Comparison of ENCODE assay signal across 9 mouse cellular contexts in the genomic region with DNA sequence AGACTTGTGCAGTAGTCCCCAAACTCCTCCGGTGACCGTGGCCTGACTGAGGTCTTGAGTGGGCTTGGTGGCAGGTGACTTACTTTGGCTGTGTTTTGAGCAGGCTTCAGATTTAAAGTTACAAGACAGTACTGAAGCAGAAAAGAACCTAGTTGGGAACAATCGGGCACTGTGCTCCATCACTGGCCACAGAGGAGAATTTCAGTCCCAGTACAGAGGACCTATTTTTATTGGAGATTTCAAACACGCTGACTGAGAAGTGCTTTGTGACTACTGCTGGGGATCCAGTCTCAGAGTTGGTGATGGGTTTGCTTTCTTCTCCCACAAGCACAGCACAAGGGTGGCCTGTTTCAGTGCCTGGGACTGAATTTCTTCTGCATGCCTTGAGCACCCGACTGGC. TPM values are rescaled to one million over a fixed set of nuclear protein-coding genes. Genes with fewer than 3 reads are reported as not detected.
DNase-seq lines count a peak whose midpoint lies in the region; ATAC-seq lines count a peak whose summit lies in the region.
"Had no signal": no experiment of that assay in that cellular context is flagged by ENCODE, and none has a peak within 500 bp of the region (broad histone marks: within the 10 kb centered on the region; RNA-seq: fewer than 3 reads in every experiment).

No protein-coding gene starts in this region.

- 0 out of 2 replicates have a peak overlapping the region, but pooled peaks have one; percentile 47 for H3K4me3 ChIP-seq in heart, embryonic 15.5 days
- H3K4me3 ChIP-seq in embryonic facial prominence, embryonic 14.5 days (ENCODE audit: low read depth, low read length): peak overlapping the region; percentile 49
- H3K4me3 ChIP-seq in neural tube, embryonic 13.5 days: peak overlapping the region; percentile 64
- H3K4me3 ChIP-seq: liver, embryonic 13.5 days had no signal

- ATAC-seq in heart, embryonic 15.5 days (replicated peaks; ENCODE audit: insufficient number of reproducible peaks, insufficient read depth, low FRiP score, low read depth): no peak
- peak; percentile 33; the same call in 1 of the 2 replicates for ATAC-seq in embryonic facial prominence, embryonic 14.5 days (ENCODE audit: low read depth)
- ATAC-seq in neural tube, embryonic 13.5 days (ENCODE audit: low read depth): 0 out of 2 replicates have a peak, but pooled peaks have one; percentile 29

- no peak for DNase-seq in heart, postnatal 4 days
- DNase-seq in embryonic facial prominence, embryonic 14.5 days (ENCODE audit: low spot score): no peak
- peak; percentile 44 for DNase-seq in layer of hippocampus, adult 9-11 months
- DNase-seq in urinary bladder, postnatal 36 days (ENCODE audit: low spot score in 2 of 2): no peak
- no peak for DNase-seq in thymus, adult 18-20 months
- no peak for DNase-seq in spleen, adult 18-20 months
- DNase-seq: liver, embryonic 13.5 days had no signal

- peaks cover 11% of the 10 kb centered on the region for H3K27me3 ChIP-seq in heart, embryonic 15.5 days
- H3K27me3 ChIP-seq in embryonic facial prominence, embryonic 14.5 days (replicated peaks; ENCODE audit: control insufficient read depth, insufficient read depth, low read length): peaks cover 4% of the 10 kb centered on the region
- peaks cover 3% of the 10 kb centered on the region; the same call in 1 of the 2 replicates for H3K27me3 ChIP-seq in neural tube, embryonic 13.5 days

- H3K4me1 ChIP-seq in heart, embryonic 15.5 days (replicated peaks): peaks cover 9% of the 10 kb centered on the region; the same call in 1 of the 2 replicates
- 0 out of 2 replicates have a peak, but pooled peaks cover 3% of the 10 kb centered on the region for H3K4me1 ChIP-seq in embryonic facial prominence, embryonic 14.5 days (ENCODE audit: control insufficient read depth, insufficient read depth, low read length)
- peaks cover 17% of the 10 kb centered on the region; the same call in 1 of the 2 replicates for H3K4me1 ChIP-seq in neural tube, embryonic 13.5 days (replicated peaks)
- H3K4me1 ChIP-seq: liver, embryonic 13.5 days had no signal

- H3K36me3 ChIP-seq in heart, embryonic 15.5 days: no peaks in the 10 kb centered on the region
- H3K36me3 ChIP-seq in embryonic facial prominence, embryonic 14.5 days (ENCODE audit: control insufficient read depth, insufficient read depth, low read length): no peaks in the 10 kb centered on the region
- no peaks in the 10 kb centered on the region for H3K36me3 ChIP-seq in neural tube, embryonic 13.5 days
- H3K36me3 ChIP-seq: liver, embryonic 13.5 days had no signal

- no peak overlapping the region for H3K27ac ChIP-seq in heart, embryonic 15.5 days
- H3K27ac ChIP-seq in embryonic facial prominence, embryonic 14.5 days (replicated peaks; ENCODE audit: low read depth, low read length): no peak overlapping the region
- H3K27ac ChIP-seq in neural tube, embryonic 13.5 days (replicated peaks): peak overlapping the region; percentile 82; the same call in 1 of the 2 replicates
- H3K27ac ChIP-seq: liver, embryonic 13.5 days had no signal

- no peak overlapping the region for H3K9ac ChIP-seq in heart, embryonic 15.5 days
- no peak overlapping the region for H3K9ac ChIP-seq in embryonic facial prominence, embryonic 14.5 days (ENCODE audit: low read depth, low read length)
- H3K9ac ChIP-seq in neural tube, embryonic 13.5 days: peak overlapping the region; percentile 82
- H3K9ac ChIP-seq: liver, embryonic 13.5 days had no signal

- H3K9me3 ChIP-seq in heart, embryonic 15.5 days (replicated peaks): no peaks in the 10 kb centered on the region
- H3K9me3 ChIP-seq in embryonic facial prominence, embryonic 14.5 days (ENCODE audit: control insufficient read depth, low read length): no peaks in the 10 kb centered on the region
- H3K9me3 ChIP-seq in neural tube, embryonic 13.5 days: no peaks in the 10 kb centered on the region
- H3K9me3 ChIP-seq: liver, embryonic 13.5 days had no signal

- WGBS in heart, embryonic 15.5 days: 56% methylated on average over 5 of the region's 5 CpGs
- 34% methylated on average over 5 of the region's 5 CpGs for WGBS in embryonic facial prominence, embryonic 14.5 days
- WGBS in neural tube, embryonic 13.5 days: 56% methylated on average over 5 of the region's 5 CpGs

- peak overlapping the region; percentile 82 for H3K4me2 ChIP-seq in heart, embryonic 15.5 days
- peak overlapping the region; percentile 90 for H3K4me2 ChIP-seq in embryonic facial prominence, embryonic 14.5 days (ENCODE audit: low read depth, low read length)
- peak overlapping the region; percentile 85 for H3K4me2 ChIP-seq in neural tube, embryonic 13.5 days

RNA-seq across cellular contexts. Expression of gene Luzp2, which starts 1.1 kb away (rescaled TPM):
- polyA plus RNA-seq in heart, embryonic 15.5 days (2015; fragmentation: Nextera tagmentation; extraction: Ambion mirVana): 0.43 and 0.58 TPM in 2 replicates
- total RNA-seq in heart, postnatal 4 days (2021): under 1 TPM; 0.07 to 0.10 TPM
- 5.7 and 6.3 TPM in 2 replicates for polyA plus RNA-seq in embryonic facial prominence, embryonic 14.5 days (2014; fragmentation: Nextera tagmentation; extraction: Ambion mirVana)
- 16.3 and 19.8 TPM in 2 replicates for polyA plus RNA-seq in neural tube, embryonic 13.5 days (2015; fragmentation: Nextera tagmentation; extraction: Ambion mirVana)
